Mouse (Mus musculus) layer of hippocampus, postnatal 25 days (tissue): ENCODE results near the gene Mms19. TPM values are rescaled to one million over a fixed set of nuclear protein-coding genes. Genes with fewer than 3 reads are reported as not detected.

Experiments used
- DNase-seq, 2 experiments: peaks; one replicate each; pipeline ENCODE4 v3.0.0; 2022; ENCODE audit warnings: mixed read lengths in 2 of 2, low spot score in 1 of 2; ENCODE audit errors: extremely low spot score in 1 of 2
- total RNA-seq, 2 experiments: library from RNA; stranded (reverse); gene quantifications; 2 replicates each; pipeline ENCODE4 v1.2.3; 2021

Mms19 gene
- total RNA-seq, 2 experiments from 2014 or later, result 28.6 to 42.0 TPM

GRCm38 (mm10) chr19:41999688-42000283 is 18.8 kb upstream of the Mms19 start:
- DNase-seq, result no peak

- DNase-seq, result no peak
Measured at GRCm38 (mm10) chr19:41998770-41999548, 18.0 kb upstream of the Mms19 start.

- DNase-seq, result no peak
Measured at GRCm38 (mm10) chr19:41997090-41997489, 16.1 kb upstream of the Mms19 start.

- DNase-seq, result no peak
Measured at GRCm38 (mm10) chr19:41995483-41995882, 14.5 kb upstream of the Mms19 start.

- DNase-seq, result no peak
Measured at GRCm38 (mm10) chr19:41994023-41994422, 13.1 kb upstream of the Mms19 start.

GRCm38 (mm10) chr19:41993484-41993883 is 12.5 kb upstream of the Mms19 start:
- DNase-seq, result peak; percentile 31 to 77

GRCm38 (mm10) chr19:41992971-41993370 is 12.0 kb upstream of the Mms19 start:
- DNase-seq, result no peak

- DNase-seq, result no peak
Measured at GRCm38 (mm10) chr19:41991926-41992477, 11.0 kb upstream of the Mms19 start.

- DNase-seq, result no peak
Measured at GRCm38 (mm10) chr19:41989810-41990209, 8.9 kb upstream of the Mms19 start.

- DNase-seq, result no peak
Measured at GRCm38 (mm10) chr19:41987206-41987605, 6.2 kb upstream of the Mms19 start.

- DNase-seq, result no peak
Measured at GRCm38 (mm10) chr19:41985994-41986393, 5.0 kb upstream of the Mms19 start.

- DNase-seq, result no peak
Measured at GRCm38 (mm10) chr19:41982791-41983150, 1.8 kb upstream of the Mms19 start.

- peak; percentile 27 to 40 for DNase-seq
Measured at GRCm38 (mm10) chr19:41981931-41982790, 1.2 kb upstream of the Mms19 start.

GRCm38 (mm10) chr19:41981595-41981927 is 604 bp upstream of the Mms19 start, which contains the start of gene Ubtd1:
Ubtd1 (plus strand) TSS chr19:41981763.
- no peak for DNase-seq

- no peak for DNase-seq
Measured at GRCm38 (mm10) chr19:41980422-41980818, 537 bp downstream of the Mms19 start.

- DNase-seq, result no peak
Measured at GRCm38 (mm10) chr19:41973891-41974794, 6.8 kb downstream of the Mms19 start.

GRCm38 (mm10) chr19:41969618-41970017 is 11.3 kb downstream of the Mms19 start:
- no peak for DNase-seq

- peak in 1 of 2 experiments; percentile 41 for DNase-seq
Measured at GRCm38 (mm10) chr19:41953574-41953973, 27.4 kb downstream of the Mms19 start.

GRCm38 (mm10) chr19:41952287-41952686 is 28.7 kb downstream of the Mms19 start:
- no peak for DNase-seq

GRCm38 (mm10) chr19:41943841-41944240 is 37.1 kb downstream of the Mms19 start:
- no peak for DNase-seq
